Mouse (Mus musculus) adrenal gland (tissue): ENCODE measurements at regions not wholly inside any gene's neighbourhood (a gene's known extent, or its start where the extent isn't known, plus 50 kb on each side); places are given as distances from the start of the nearest gene placed in this dataset.

Experiments used
- intact Hi-C: fragments of 180-260 bp; cut with DNase I; formaldehyde crosslinking; loops from one replicate; pipeline ENCODE4 v1.15.1; 2025

DNA sequence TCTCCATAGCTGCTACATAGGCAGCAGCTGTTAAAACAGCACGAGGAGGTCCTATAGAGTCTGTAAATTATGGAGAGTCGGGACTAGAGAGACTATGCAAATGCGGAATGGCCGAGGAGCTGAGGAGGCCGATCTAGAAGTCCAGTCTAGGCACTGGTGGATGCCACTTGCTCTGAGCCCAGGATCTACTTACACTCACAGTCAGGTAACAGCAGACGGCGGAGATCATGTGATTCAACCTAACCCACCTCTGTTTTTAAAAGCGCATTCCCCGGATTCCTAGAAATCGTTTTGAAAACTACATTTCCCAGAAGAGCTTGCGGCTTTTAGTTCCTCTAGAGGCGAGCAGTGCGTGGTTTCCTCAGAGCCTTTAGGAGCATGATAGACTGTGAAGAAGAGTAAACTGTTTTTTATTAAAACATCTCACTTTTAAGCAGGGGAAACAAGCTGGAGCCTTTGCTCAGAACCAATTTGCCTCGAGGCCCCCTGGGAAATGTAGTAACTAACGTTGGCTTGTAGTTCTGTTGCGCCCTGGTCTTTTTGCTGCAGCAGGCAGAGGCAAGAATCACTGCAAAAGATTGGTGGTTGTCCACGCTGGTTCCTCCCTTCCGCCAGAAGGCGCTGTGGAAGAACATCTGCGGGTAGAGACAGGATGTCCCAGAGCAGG is 68.6 kb upstream of the Chd6 start:
- intact Hi-C loops: loop anchor here (5.0 kb wide), 1 partner anchor 85 kb away; no protein-coding TSS in a partner anchor

DNA sequence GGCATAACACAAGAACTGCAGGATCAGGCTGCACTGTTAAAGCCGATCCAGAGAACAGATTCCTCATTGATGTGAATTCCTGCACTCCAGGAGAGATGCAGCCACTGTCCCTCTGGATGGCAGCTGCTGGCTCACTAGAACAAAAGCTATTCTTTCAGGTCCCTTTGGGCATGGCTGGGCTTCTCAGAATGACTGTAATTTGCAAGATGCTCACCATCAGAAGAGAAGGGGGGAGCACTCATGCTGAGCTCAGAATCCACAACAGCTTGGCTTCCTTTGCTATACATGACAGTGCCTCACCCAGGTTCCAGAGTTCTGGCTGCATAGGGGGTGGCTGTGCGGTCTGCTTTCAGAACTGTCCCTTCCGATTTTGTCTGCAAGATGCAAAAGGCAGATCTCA is 57.8 kb upstream of the Chd6 start:
- intact Hi-C loops: no loop called here

DNA sequence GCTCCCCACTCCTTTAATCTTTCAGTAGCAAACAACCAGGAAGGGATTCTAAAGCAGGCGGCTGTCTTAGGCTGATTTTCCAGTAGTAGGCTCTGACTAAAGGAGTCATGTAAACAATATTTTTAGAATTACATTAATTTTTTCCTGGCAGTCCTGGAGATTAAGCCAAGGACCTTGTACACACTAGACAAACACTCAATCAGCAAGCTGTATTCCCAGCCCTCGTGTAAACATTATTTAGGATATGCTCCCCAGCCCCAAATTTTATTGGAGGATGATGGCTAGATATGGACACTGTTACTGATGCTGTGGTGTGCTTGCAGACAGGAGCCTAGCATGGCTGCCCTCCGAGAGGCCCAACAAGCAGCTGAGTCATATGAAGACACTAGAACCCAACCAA is 56.6 kb upstream of the Chd6 start:
- intact Hi-C loops: no loop called here

DNA sequence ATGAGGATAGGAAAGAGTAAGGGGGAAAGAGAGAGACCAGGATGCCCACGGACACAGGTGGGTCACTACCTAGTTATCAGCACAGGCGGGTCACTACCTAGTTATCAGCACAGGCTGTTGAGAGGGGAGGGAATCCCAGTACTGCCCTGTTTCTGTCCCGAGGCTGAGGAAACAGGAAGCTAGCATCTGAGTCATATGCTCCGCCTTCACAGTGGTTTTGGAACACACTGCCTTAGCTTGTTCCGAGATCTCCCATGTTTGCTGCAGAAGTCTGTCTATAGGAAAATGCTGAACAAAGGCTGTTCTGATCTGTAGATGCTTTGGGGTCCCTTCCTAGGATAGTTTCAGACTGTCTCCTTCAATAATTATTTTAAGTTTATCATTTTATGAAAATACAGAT is 55.4 kb upstream of the Chd6 start:
- intact Hi-C loops: no loop called here
